Mouse (Mus musculus) gastrocnemius, adult 18-20 months (tissue): ENCODE measurements at regions not wholly inside any gene's neighbourhood (a gene's known extent, or its start where the extent isn't known, plus 50 kb on each side); places are given as distances from the start of the nearest gene placed in this dataset.

Source experiments
- DNase-seq: peaks from one replicate; pipeline ENCODE4 v3.0.0; 2021; ENCODE audit warnings: low spot score

- no peak for DNase-seq
Measured at GRCm38 (mm10) chr13:34800906-34801305, 66.3 kb downstream of the Fam50b start.

- no peak for DNase-seq
Measured at GRCm38 (mm10) chr13:34806532-34807092, 68.5 kb upstream of the Prpf4b start.

- no peak for DNase-seq
Measured at GRCm38 (mm10) chr13:34809536-34809935, 65.6 kb upstream of the Prpf4b start.

GRCm38 (mm10) chr13:34814161-34815056 lies 60.7 kb upstream of the Prpf4b start:
- no peak for DNase-seq

- no peak for DNase-seq
Measured at GRCm38 (mm10) chr13:34815057-34815410, 60.1 kb upstream of the Prpf4b start.

- no peak for DNase-seq
Measured at GRCm38 (mm10) chr13:34818211-34818610, 56.9 kb upstream of the Prpf4b start.

GRCm38 (mm10) chr13:34820423-34820822 lies 54.7 kb upstream of the Prpf4b start:
- DNase-seq, result peak; percentile 26

GRCm38 (mm10) chr13:34821946-34822345 lies 53.2 kb upstream of the Prpf4b start:
- DNase-seq, result no peak

- DNase-seq, result no peak
Measured at GRCm38 (mm10) chr13:34824157-34824556, 50.9 kb upstream of the Prpf4b start.
